Mouse (Mus musculus) lung, postnatal 0 days (tissue): ENCODE results near the gene Ckb. TPM values are rescaled to one million over a fixed set of nuclear protein-coding genes. Genes with fewer than 3 reads are reported as not detected.

Source experiments
- ATAC-seq: fragments of 200-750 bp; cut with Nextera tagmentation; 2 replicates; pipeline ENCODE4 v1.8.0; 2017; ENCODE audit warnings: moderate library complexity
- DNase-seq: peaks from one replicate; pipeline ENCODE4 v3.0.0-alpha.2; 2016; ENCODE audit warnings: low spot score
- H3K27ac ChIP-seq: fragments of 300-500 bp; sonication (generic); 2 replicates; pipeline ENCODE4 v1.5.1; 2014; ENCODE audit warnings: antibody characterized with exemption, mild to moderate bottlenecking, low read length, mixed read lengths
- H3K27me3 ChIP-seq: fragments of 300-500 bp; sonication (generic); replicated peaks from 2 replicates; pipeline ENCODE4 v1.6.1; 2014; ENCODE audit warnings: low read length, mixed read lengths; ENCODE audit not compliant: insufficient read depth
- H3K36me3 ChIP-seq: fragments of 300-500 bp; sonication (generic); 2 replicates; pipeline ENCODE4 v1.6.1; 2014; ENCODE audit warnings: low read length, mixed read lengths; ENCODE audit not compliant: insufficient read depth
- H3K4me1 ChIP-seq: fragments of 300-500 bp; sonication (generic); 2 replicates; pipeline ENCODE4 v1.6.1; 2014; ENCODE audit warnings: antibody characterized with exemption, low read depth, low read length, mixed read lengths; ENCODE audit not compliant: insufficient read depth
- H3K4me2 ChIP-seq: fragments of 300-500 bp; sonication (generic); replicated peaks from 2 replicates; pipeline ENCODE4 v1.6.1; 2014; ENCODE audit warnings: low read depth, mild to moderate bottlenecking, low read length, moderate library complexity, mixed read lengths
- H3K4me3 ChIP-seq: fragments of 300-500 bp; sonication (generic); 2 replicates; pipeline ENCODE4 v1.5.1; 2014; ENCODE audit warnings: low read depth, low read length
- H3K9ac ChIP-seq: fragments of 300-500 bp; sonication (generic); replicated peaks from 2 replicates; pipeline ENCODE4 v1.6.1; 2014; ENCODE audit warnings: low read depth, mild to moderate bottlenecking
- H3K9me3 ChIP-seq: fragments of 300-500 bp; sonication (generic); 2 replicates; pipeline ENCODE4 v1.6.1; 2016; ENCODE audit warnings: low read length, mixed read lengths
- CTCF ChIP-seq: IDR thresholded peaks from 2 replicates; pipeline ENCODE4 v1.5.1; 2016; ENCODE audit warnings: antibody characterized with exemption, mild to moderate bottlenecking
- EP300 ChIP-seq: IDR thresholded peaks from 2 replicates; pipeline ENCODE4 v1.6.1; 2016; ENCODE audit warnings: antibody characterized with exemption, mild to moderate bottlenecking, control low read depth
- WGBS: fragments of 180-500 bp; shearing (Covaris S2); extraction: QIAGEN DNeasy Blood & Tissue Kit; methylation state at CpG from one replicate; pipeline ENCODE4 v1.1.7; 2014; 5-methylcytosine and 5-hydroxymethylcytosine counted together
- polyA plus RNA-seq: library from polyadenylated mRNA; unstranded; fragments of >200 nt; fragmentation: Nextera tagmentation; extraction: Ambion mirVana; gene quantifications from 2 replicates; pipeline ENCODE4 v1.2.1, GENCODE M21; 2015

The Ckb gene
- polyA plus RNA-seq, 1 experiment from 2014 or later, result 153 TPM

- 0 out of 2 replicates have a peak overlapping the region, but pooled peaks have one; percentile 26 for H3K9ac ChIP-seq
These were observed 6.9 kb upstream of the Ckb start for GRCm38 (mm10) chr12:111678997-111679396.

GRCm38 (mm10) chr12:111678670-111678933, 6.5 kb upstream of the Ckb start:
- H3K4me2 ChIP-seq, result peak overlapping the region; percentile 96
- peaks cover 14% of the 10 kb centered on the region for H3K4me1 ChIP-seq
- ATAC-seq (no peak), DNase-seq (no peak)
- TF ChIP-seq CTCF (no peak), EP300 (no peak)
- 5% methylated on average over 13 of the region's 13 CpGs for WGBS
- no peak overlapping the region for H3K27ac ChIP-seq
- H3K9ac ChIP-seq, result 0 out of 2 replicates have a peak overlapping the region, but pooled peaks have one; percentile 26
- H3K9me3 ChIP-seq, result no peaks in the 10 kb centered on the region
- H3K27me3 ChIP-seq, result peaks cover 5% of the 10 kb centered on the region; the same call in 1 of the 2 replicates
- H3K36me3 ChIP-seq, result no peaks in the 10 kb centered on the region
- peak overlapping the region; percentile 69 for H3K4me3 ChIP-seq

More at GRCm38 (mm10) chr12:111678997-111679396, 6.9 kb upstream of the Ckb start:
- Histone ChIP-seq H3K9me3 (no peaks in the 10 kb centered on the region), H3K4me3 (no peak overlapping the region), H3K27ac (no peak overlapping the region), H3K36me3 (no peaks in the 10 kb centered on the region), H3K27me3 (peaks cover 1% of the 10 kb centered on the region; the same call in 1 of the 2 replicates), H3K4me1 (peaks cover 14% of the 10 kb centered on the region), H3K4me2 (0 out of 2 replicates have a peak overlapping the region, but pooled peaks have one; percentile 96)
- TF ChIP-seq CTCF, result no peak
- DNase-seq, result no peak
- ATAC-seq, result no peak
- WGBS, result 47% methylated on average over 7 of the region's 7 CpGs

GRCm38 (mm10) chr12:111677882-111678669, 5.9 kb upstream of the Ckb start, which contains the start of gene Trmt61a:
Trmt61a (plus strand) TSS chr12:111678105.
- ATAC-seq (peak; percentile 93), DNase-seq (peak; percentile 97)
- TF ChIP-seq CTCF (no peak), EP300 (no peak)
- H3K4me1 ChIP-seq, result peaks cover 14% of the 10 kb centered on the region
- peak within 1 kb of the TSS; percentile 96 for H3K4me2 ChIP-seq
- WGBS, result under 1% methylated on average over 51 of the region's 51 CpGs
- no peaks in the 10 kb centered on the region for H3K9me3 ChIP-seq
- H3K9ac ChIP-seq, result peak within 1 kb of the TSS; percentile 26
- H3K4me3 ChIP-seq, result peak within 1 kb of the TSS; percentile 69
- H3K27ac ChIP-seq, result peak within 1 kb of the TSS; percentile 89
- peaks cover 7% of the 10 kb centered on the region; the same call in 1 of the 2 replicates for H3K27me3 ChIP-seq
- H3K36me3 ChIP-seq, result no peaks in the 10 kb centered on the region

GRCm38 (mm10) chr12:111677421-111677820, 5.3 kb upstream of the Ckb start:
- Histone ChIP-seq H3K27ac (peak overlapping the region; percentile 89), H3K4me2 (peak overlapping the region; percentile 96), H3K36me3 (no peaks in the 10 kb centered on the region), H3K4me1 (peaks cover 18% of the 10 kb centered on the region), H3K9ac (peak overlapping the region; percentile 26), H3K27me3 (peaks cover 14% of the 10 kb centered on the region; the same call in 1 of the 2 replicates), H3K4me3 (peak overlapping the region; percentile 69), H3K9me3 (no peaks in the 10 kb centered on the region)
- DNase-seq (no peak), ATAC-seq (peak; percentile 30)
- TF ChIP-seq EP300 (no peak), CTCF (no peak)
- WGBS, result 7% methylated on average over 5 of the region's 5 CpGs

- peaks cover 20% of the 10 kb centered on the region; the same call in 1 of the 2 replicates for H3K27me3 ChIP-seq
- H3K4me1 ChIP-seq, result peaks cover 28% of the 10 kb centered on the region
- H3K36me3 ChIP-seq, result no peaks in the 10 kb centered on the region
- TF ChIP-seq CTCF (no peak), EP300 (no peak)
- H3K4me3 ChIP-seq, result no peak overlapping the region
- no peaks in the 10 kb centered on the region for H3K9me3 ChIP-seq
- WGBS, result 71% methylated on average over 6 of the region's 6 CpGs
- H3K9ac ChIP-seq, result no peak overlapping the region
- DNase-seq, result no peak
- no peak overlapping the region for H3K27ac ChIP-seq
- no peak for ATAC-seq
- H3K4me2 ChIP-seq, result no peak overlapping the region
These were observed 3.9 kb upstream of the Ckb start for GRCm38 (mm10) chr12:111675797-111676580.

- no peak for ATAC-seq
- WGBS, result 61% methylated on average over 2 of the region's 2 CpGs
- peaks cover 37% of the 10 kb centered on the region for H3K4me1 ChIP-seq
- TF ChIP-seq EP300 (no peak), CTCF (no peak)
- H3K36me3 ChIP-seq, result no peaks in the 10 kb centered on the region
- no peak overlapping the region for H3K4me3 ChIP-seq
- no peaks in the 10 kb centered on the region for H3K9me3 ChIP-seq
- H3K27ac ChIP-seq, result no peak overlapping the region
- no peak for DNase-seq
- peaks cover 20% of the 10 kb centered on the region; the same call in 1 of the 2 replicates for H3K27me3 ChIP-seq
- H3K4me2 ChIP-seq, result no peak overlapping the region
- no peak overlapping the region for H3K9ac ChIP-seq
These were observed 2.8 kb upstream of the Ckb start for GRCm38 (mm10) chr12:111674850-111675486.
